In genomic region chr11:21402481-21403254, GRCm38 (mm10) we compare ENCODE assay signal across 16 mouse cellular contexts. TPM values are rescaled to one million over a fixed set of nuclear protein-coding genes. Genes with fewer than 3 reads are reported as not detected.
A peak's percentile ranks its signal among the peaks of the same experiment; 100 is the strongest.
DNase-seq lines count a peak whose midpoint lies in the region; ATAC-seq and TF ChIP-seq lines count a peak whose summit lies in the region.
"Had no signal": no experiment of that assay in that cellular context is flagged by ENCODE, and none has a peak within 500 bp of the region (broad histone marks: within the 10 kb centered on the region; RNA-seq: fewer than 3 reads in every experiment).

No protein-coding gene starts in this region.

- DNase-seq in adrenal gland, postnatal 14 days, result peak; percentile 16
- no peak for DNase-seq in adrenal gland, postnatal 4 days (ENCODE audit: low spot score in 2 of 2)
- peak; percentile 51 to 62 for DNase-seq in lung, adult 18-20 months
- no peak for DNase-seq in lung, adult 2 months
- DNase-seq in right cerebral cortex, postnatal 36 days (ENCODE audit: low spot score in 2 of 2), result no peak
- no peak for DNase-seq in thymus, postnatal 25 days
- DNase-seq: B cell, adult 2 months; cerebellum, adult 11 months; gastrocnemius, postnatal 14 days; thymus, postnatal 14 days had no signal

- 0 out of 2 replicates have a peak overlapping the region, but pooled peaks have one; percentile 28 for H3K27ac ChIP-seq in lung, embryonic 16.5 days (ENCODE audit: low read length)
- no peak overlapping the region; the same call in 1 of the 2 replicates for H3K27ac ChIP-seq in stomach, embryonic 15.5 days
- H3K27ac ChIP-seq: limb, embryonic 10.5 days; midbrain, embryonic 12.5 days; neural tube, embryonic 12.5 days had no signal

- H3K4me1 ChIP-seq in lung, adult 2 months (ENCODE audit: control insufficient read depth, insufficient read depth, low read length), result peaks cover 5% of the 10 kb centered on the region
- H3K4me1 ChIP-seq in lung, embryonic 16.5 days (replicated peaks; ENCODE audit: control insufficient read depth, insufficient read depth, low read length), result peaks cover 29% of the 10 kb centered on the region
- 0 out of 2 replicates have a peak, but pooled peaks cover 3% of the 10 kb centered on the region for H3K4me1 ChIP-seq in stomach, embryonic 15.5 days
- H3K4me1 ChIP-seq: midbrain, embryonic 12.5 days; neural tube, embryonic 12.5 days had no signal

- H3K36me3 ChIP-seq in lung, embryonic 16.5 days (ENCODE audit: control insufficient read depth, insufficient read depth, low read length), result no peaks in the 10 kb centered on the region
- no peaks in the 10 kb centered on the region for H3K36me3 ChIP-seq in stomach, embryonic 15.5 days
- H3K36me3 ChIP-seq: limb, embryonic 10.5 days; midbrain, embryonic 12.5 days; neural tube, embryonic 12.5 days had no signal

- no peaks in the 10 kb centered on the region for H3K9me3 ChIP-seq in lung, embryonic 16.5 days (ENCODE audit: control insufficient read depth, low read length)
- no peaks in the 10 kb centered on the region for H3K9me3 ChIP-seq in stomach, embryonic 15.5 days
- H3K9me3 ChIP-seq: limb, embryonic 10.5 days; midbrain, embryonic 12.5 days; neural tube, embryonic 12.5 days had no signal

- no peak overlapping the region for H3K9ac ChIP-seq in lung, embryonic 16.5 days (ENCODE audit: low read length)
- H3K9ac ChIP-seq in stomach, embryonic 15.5 days, result no peak overlapping the region
- H3K9ac ChIP-seq: midbrain, embryonic 12.5 days; neural tube, embryonic 12.5 days had no signal

- ATAC-seq in lung, embryonic 16.5 days (ENCODE audit: low read depth), result no peak
- 0 out of 2 replicates have a peak, but pooled peaks have one; percentile 35 for ATAC-seq in stomach, embryonic 15.5 days (ENCODE audit: insufficient read depth, low FRiP score, low read depth)
- ATAC-seq: forebrain, embryonic 14.5 days had no signal

- H3K4me3 ChIP-seq in lung, adult 2 months (replicated peaks; ENCODE audit: extremely low read depth, low read depth, low read length), result no peak overlapping the region
- no peak overlapping the region for H3K4me3 ChIP-seq in lung, embryonic 16.5 days (ENCODE audit: low read length)
- no peak overlapping the region for H3K4me3 ChIP-seq in stomach, embryonic 15.5 days (replicated peaks)
- H3K4me3 ChIP-seq: limb, embryonic 10.5 days; midbrain, embryonic 12.5 days; neural tube, embryonic 12.5 days had no signal

- TF ChIP-seq CTCF in lung, adult 2 months (IDR thresholded peaks at IDR 0.05; ENCODE audit: insufficient read depth, low read length), result no peak

- WGBS in lung, adult 2 months, result 40% methylated on average over 5 of the region's 5 CpGs
- WGBS in lung, embryonic 16.5 days, result 25% methylated on average over 5 of the region's 5 CpGs
- 41% methylated on average over 5 of the region's 5 CpGs for WGBS in stomach, embryonic 15.5 days

- TF ChIP-seq POLR2A in lung, adult 2 months (IDR thresholded peaks at IDR 0.05; ENCODE audit: borderline replicate concordance, extremely low read depth, low read depth, low read length), result no peak

- no peak overlapping the region for H3K4me2 ChIP-seq in lung, embryonic 16.5 days (ENCODE audit: low read depth, low read length)
- no peak overlapping the region for H3K4me2 ChIP-seq in stomach, embryonic 15.5 days
- H3K4me2 ChIP-seq: midbrain, embryonic 12.5 days; neural tube, embryonic 12.5 days had no signal

- no peaks in the 10 kb centered on the region for H3K27me3 ChIP-seq in lung, embryonic 16.5 days (ENCODE audit: control insufficient read depth, insufficient read depth, low read depth, low read length)
- no peaks in the 10 kb centered on the region for H3K27me3 ChIP-seq in stomach, embryonic 15.5 days (replicated peaks)
- H3K27me3 ChIP-seq: midbrain, embryonic 12.5 days; neural tube, embryonic 12.5 days had no signal

RNA-seq across cellular contexts. Expression of gene Ugp2, which starts 31.7 kb away (rescaled TPM):
- 71.8 and 91.9 TPM in 2 replicates for total RNA-seq in adrenal gland, postnatal 14 days (2021)
- total RNA-seq in adrenal gland, postnatal 4 days (2021), result 10 to 100 TPM; 78.2 to 83.7 TPM
- polyA plus RNA-seq in lung, adult 2 months (2012; rRNA removed), result 4.8 and 9.8 TPM in 2 replicates
- 92.3 and 97.0 TPM in 2 replicates for polyA plus RNA-seq in lung, embryonic 16.5 days (2015; fragmentation: Nextera tagmentation; extraction: Ambion mirVana)
- 95.0 and 95.2 TPM in 2 replicates for polyA plus RNA-seq in stomach, embryonic 15.5 days (2015; fragmentation: Nextera tagmentation; extraction: Ambion mirVana)

Comparison
In these comparisons a context has a peak if more than half of its experiments do, and no peak if none do; other contexts are left out.
1. DNase-seq: peak in adrenal gland, postnatal 14 days (single experiment) and lung, adult 18-20 months (2 of 2); none in adrenal gland, postnatal 4 days (0 of 2), lung, adult 2 months (single experiment), right cerebral cortex, postnatal 36 days (0 of 2) and thymus, postnatal 25 days (single experiment).